Mouse (Mus musculus) kidney, adult 11 months (tissue): ENCODE measurements at regions not wholly inside any gene's neighbourhood (a gene's known extent, or its start where the extent isn't known, plus 50 kb on each side); places are given as distances from the start of the nearest gene placed in this dataset.

Experiments
- DNase-seq: peaks from one replicate; pipeline ENCODE4 v3.0.0; 2022

- peak; percentile 15 for DNase-seq
These were observed 128.2 kb upstream of the Hmga2 start for GRCm38 (mm10) chr10:120604506-120604905.

GRCm38 (mm10) chr10:120603167-120603566, 126.9 kb upstream of the Hmga2 start:
- no peak for DNase-seq

GRCm38 (mm10) chr10:120600735-120601134, 124.5 kb upstream of the Hmga2 start:
- no peak for DNase-seq

- no peak for DNase-seq
These were observed 123.3 kb upstream of the Hmga2 start for GRCm38 (mm10) chr10:120599551-120599950.

- no peak for DNase-seq
These were observed 121.1 kb upstream of the Hmga2 start for GRCm38 (mm10) chr10:120597320-120597887.

- no peak for DNase-seq
These were observed 118.9 kb upstream of the Hmga2 start for GRCm38 (mm10) chr10:120595145-120595544.

- DNase-seq: no peak
These were observed 117.6 kb upstream of the Hmga2 start for GRCm38 (mm10) chr10:120593876-120594275.

GRCm38 (mm10) chr10:120589659-120590058, 113.4 kb upstream of the Hmga2 start:
- DNase-seq: no peak

- no peak for DNase-seq
These were observed 111.8 kb upstream of the Hmga2 start for GRCm38 (mm10) chr10:120587854-120588633.

- peak; percentile 6 for DNase-seq
These were observed 110.9 kb upstream of the Hmga2 start for GRCm38 (mm10) chr10:120587179-120587578.

- peak; percentile 10 for DNase-seq
These were observed 106.2 kb upstream of the Hmga2 start for GRCm38 (mm10) chr10:120582497-120582896.

- no peak for DNase-seq
These were observed 105.3 kb upstream of the Hmga2 start for GRCm38 (mm10) chr10:120581547-120581946.

- DNase-seq: no peak
These were observed 100.6 kb upstream of the Hmga2 start for GRCm38 (mm10) chr10:120576886-120577285.

GRCm38 (mm10) chr10:120576148-120576547, 99.9 kb upstream of the Hmga2 start:
- no peak for DNase-seq

GRCm38 (mm10) chr10:120571340-120571739, 95.1 kb upstream of the Hmga2 start:
- DNase-seq: no peak

- DNase-seq: no peak
These were observed 89.7 kb upstream of the Hmga2 start for GRCm38 (mm10) chr10:120565992-120566391.

GRCm38 (mm10) chr10:120564859-120565258, 88.6 kb upstream of the Hmga2 start:
- no peak for DNase-seq

GRCm38 (mm10) chr10:120563926-120564325, 87.7 kb upstream of the Hmga2 start:
- DNase-seq: no peak

- peak; percentile 48 for DNase-seq
These were observed 85.6 kb upstream of the Hmga2 start for GRCm38 (mm10) chr10:120561821-120562220.

- no peak for DNase-seq
These were observed 81.7 kb upstream of the Hmga2 start for GRCm38 (mm10) chr10:120557850-120558447.

- no peak for DNase-seq
These were observed 79.8 kb upstream of the Hmga2 start for GRCm38 (mm10) chr10:120556116-120556515.

GRCm38 (mm10) chr10:120553097-120553453, 76.8 kb upstream of the Hmga2 start:
- no peak for DNase-seq

- peak; percentile 2 for DNase-seq
These were observed 76.2 kb upstream of the Hmga2 start for GRCm38 (mm10) chr10:120552341-120553096.
